Mouse (Mus musculus): ENCODE data around the gene Brd7. TPM values are rescaled to one million over a fixed set of nuclear protein-coding genes. Genes with fewer than 3 reads are reported as not detected.

Gene Brd7
- polyA plus RNA-seq, 1 experiment from 2014 or later, result 92.0 TPM

DNA sequence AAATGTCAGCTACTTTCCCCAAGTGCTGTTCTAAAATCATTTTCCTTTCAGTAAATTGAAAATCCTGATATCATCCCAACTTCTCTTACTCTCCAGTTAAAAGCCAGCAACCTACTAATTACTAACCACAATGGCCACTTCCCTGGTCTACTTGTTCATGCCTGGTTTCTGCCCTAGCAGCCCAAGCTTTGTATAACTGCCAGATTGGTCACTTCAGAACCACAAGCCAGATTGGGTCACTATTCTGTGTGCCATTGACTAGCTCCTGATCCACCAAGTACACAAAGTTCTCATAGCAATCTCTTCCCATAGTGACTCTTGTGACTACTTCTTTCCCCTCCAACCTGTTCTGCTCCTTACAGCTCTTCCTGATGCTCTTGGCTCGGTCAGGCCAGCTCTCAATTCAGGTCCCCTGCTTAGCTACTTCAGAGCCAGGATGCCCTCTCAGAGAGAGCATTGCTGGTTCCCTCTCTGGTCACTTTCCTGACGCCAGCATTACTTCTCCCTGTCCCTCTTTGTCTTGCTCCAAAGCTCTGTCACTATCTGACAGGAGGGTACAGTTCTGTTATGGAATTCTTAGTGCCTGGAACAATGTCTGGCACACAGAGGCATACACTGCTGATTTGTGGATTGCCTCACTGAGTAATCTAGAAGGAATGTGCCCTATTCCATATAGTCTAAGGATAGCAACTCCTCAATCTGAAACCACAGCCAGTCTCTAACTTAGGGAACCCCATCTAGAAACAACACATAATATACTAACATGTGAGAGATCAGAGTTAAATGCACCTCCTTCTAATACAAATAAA lies 21.9 kb downstream of the Brd7 start:
- Histone ChIP-seq H3K4me3 (no peak overlapping the region), H3K27ac (no peak overlapping the region), H3K36me3 (peaks cover 82% of the 10 kb centered on the region), H3K4me2 (replicated peaks) (no peak overlapping the region), H3K9ac (no peak overlapping the region), H3K4me1 (no peaks in the 10 kb centered on the region), H3K9me3 (replicated peaks) (no peaks in the 10 kb centered on the region), H3K27me3 (no peaks in the 10 kb centered on the region)
- WGBS, result 78% methylated on average over 2 of the region's 2 CpGs
- no peak for ATAC-seq (ENCODE audit: low FRiP score)

DNA sequence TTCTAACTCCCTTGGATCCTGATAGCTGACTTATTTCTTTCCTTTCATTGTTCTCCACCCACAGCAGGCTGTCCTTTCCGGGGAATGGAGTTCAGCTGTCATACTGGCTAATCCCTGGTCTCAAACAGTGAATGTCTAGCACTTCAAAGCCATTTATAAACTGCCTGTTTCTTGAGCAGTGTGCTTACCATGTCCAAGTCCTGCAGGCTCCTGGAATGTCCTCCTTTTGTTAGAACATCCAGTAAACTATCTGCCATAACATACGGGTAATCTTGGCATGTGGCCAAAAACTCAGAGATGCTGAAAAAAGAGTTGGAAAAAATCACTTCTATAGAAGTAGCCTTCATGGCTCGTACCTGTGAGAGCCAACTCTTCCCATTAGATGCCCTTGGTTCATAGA lies 22.8 kb downstream of the Brd7 start:
- 78% methylated on average over 3 of the region's 3 CpGs for WGBS
- H3K4me3 ChIP-seq, result no peak overlapping the region
- H3K4me2 ChIP-seq (replicated peaks), result no peak overlapping the region
- no peaks in the 10 kb centered on the region for H3K27me3 ChIP-seq
- no peak overlapping the region for H3K27ac ChIP-seq
- no peaks in the 10 kb centered on the region for H3K9me3 ChIP-seq (replicated peaks)
- peaks cover 83% of the 10 kb centered on the region for H3K36me3 ChIP-seq
- no peaks in the 10 kb centered on the region for H3K4me1 ChIP-seq
- no peak for ATAC-seq (ENCODE audit: low FRiP score)
- no peak overlapping the region for H3K9ac ChIP-seq

DNA sequence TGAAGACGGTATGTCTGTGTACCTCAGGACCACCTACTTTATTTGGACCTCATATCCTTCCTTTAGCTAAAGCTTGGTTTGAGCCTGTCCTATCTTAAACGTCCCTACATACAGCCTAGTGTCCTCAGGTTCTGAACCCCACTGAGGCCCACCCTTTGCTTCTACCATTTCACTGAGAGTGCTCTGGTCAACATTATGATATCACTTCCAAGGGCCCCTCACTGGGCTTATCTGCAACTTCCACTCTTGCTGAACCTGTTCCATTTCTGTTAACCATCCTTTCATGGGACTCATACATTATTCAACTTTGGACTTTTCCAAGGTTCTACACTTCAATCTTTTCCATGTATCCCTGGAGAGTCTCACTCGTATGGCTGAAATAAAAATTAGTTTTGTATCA lies 27.0 kb downstream of the Brd7 start:
- H3K9me3 ChIP-seq (replicated peaks), result no peaks in the 10 kb centered on the region
- no peak overlapping the region for H3K4me3 ChIP-seq
- 88% methylated on average over 3 of the region's 3 CpGs for WGBS
- H3K4me1 ChIP-seq, result no peaks in the 10 kb centered on the region
- peaks cover 81% of the 10 kb centered on the region for H3K36me3 ChIP-seq
- no peak overlapping the region for H3K4me2 ChIP-seq (replicated peaks)
- no peak overlapping the region for H3K27ac ChIP-seq
- H3K27me3 ChIP-seq, result no peaks in the 10 kb centered on the region
- ATAC-seq (ENCODE audit: low FRiP score), result no peak
- H3K9ac ChIP-seq, result no peak overlapping the region

DNA sequence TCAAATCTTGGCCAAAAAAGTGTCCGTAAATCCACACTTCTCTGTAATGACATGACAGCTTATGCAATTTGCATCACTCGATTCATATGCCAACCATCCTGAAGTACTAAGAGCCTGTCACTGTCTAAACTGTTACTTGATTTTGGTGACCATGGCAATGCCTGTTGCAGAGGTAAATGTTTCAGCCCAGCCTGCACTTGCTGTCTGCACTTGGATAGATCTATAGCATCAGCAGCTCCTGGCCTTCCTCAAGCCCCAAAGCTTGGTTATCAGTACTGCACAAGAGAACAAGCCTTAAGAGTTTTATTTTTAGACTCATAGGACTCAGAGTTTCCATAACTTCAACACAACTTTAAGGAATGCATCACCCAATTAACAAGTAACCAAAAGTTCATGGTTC lies 27.6 kb downstream of the Brd7 start:
- H3K9me3 ChIP-seq (replicated peaks), result no peaks in the 10 kb centered on the region
- H3K36me3 ChIP-seq, result peaks cover 81% of the 10 kb centered on the region
- 94% methylated on average over 2 of the region's 2 CpGs for WGBS
- no peak for ATAC-seq (ENCODE audit: low FRiP score)
- no peak overlapping the region for H3K9ac ChIP-seq
- no peaks in the 10 kb centered on the region for H3K4me1 ChIP-seq
- no peak overlapping the region for H3K27ac ChIP-seq
- H3K4me2 ChIP-seq (replicated peaks), result no peak overlapping the region
- no peak overlapping the region for H3K4me3 ChIP-seq
- no peaks in the 10 kb centered on the region for H3K27me3 ChIP-seq

DNA sequence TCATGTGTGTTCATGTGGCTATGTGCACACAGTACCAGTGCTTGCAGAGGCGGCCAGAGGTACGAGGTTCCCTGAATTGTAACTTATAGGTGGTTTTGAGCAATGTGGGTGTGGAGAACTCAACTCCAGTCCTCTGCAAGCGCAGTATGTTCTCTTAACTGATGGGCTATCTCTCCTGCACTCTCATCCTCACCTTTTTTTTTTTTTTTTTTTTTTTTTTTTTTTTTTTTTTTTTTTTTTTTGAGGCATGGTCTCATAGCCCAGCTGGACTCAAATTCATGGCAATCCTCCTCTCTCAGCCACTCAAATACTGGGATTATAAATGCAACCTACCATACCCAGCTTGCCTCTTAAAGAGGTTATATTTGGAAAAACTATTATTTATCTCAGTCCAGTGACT lies 31.2 kb downstream of the Brd7 start:
- Histone ChIP-seq H3K4me3 (no peak overlapping the region), H3K27ac (no peak overlapping the region), H3K4me1 (no peaks in the 10 kb centered on the region), H3K36me3 (peaks cover 88% of the 10 kb centered on the region), H3K27me3 (no peaks in the 10 kb centered on the region), H3K9ac (no peak overlapping the region), H3K4me2 (replicated peaks) (no peak overlapping the region), H3K9me3 (replicated peaks) (no peaks in the 10 kb centered on the region)
- 93% methylated on average over 3 of the region's 3 CpGs for WGBS
- no peak for ATAC-seq (ENCODE audit: low FRiP score)

DNA sequence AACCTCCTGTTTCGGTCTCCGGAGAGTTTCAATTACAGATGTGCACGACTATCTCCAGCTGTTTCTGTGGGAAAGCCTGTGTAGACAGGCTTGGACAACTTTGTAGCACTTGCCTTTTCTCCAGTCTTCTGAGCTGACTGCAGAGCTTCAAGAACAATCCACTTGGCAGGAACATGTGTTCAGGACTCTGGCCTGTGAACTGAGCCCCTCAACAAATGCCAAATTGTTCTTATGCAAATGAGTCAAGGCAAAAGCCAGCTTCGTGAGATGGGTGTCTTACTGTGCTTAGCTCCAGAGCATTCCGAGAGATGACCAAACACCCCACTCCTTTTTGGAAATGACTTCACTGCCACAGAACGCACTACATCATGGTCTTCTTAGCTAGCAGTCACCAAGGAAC lies 33.3 kb downstream of the Brd7 start:
- WGBS, result 79% methylated on average over 6 of the region's 6 CpGs
- ATAC-seq (ENCODE audit: low FRiP score), result no peak
- H3K4me3 ChIP-seq, result no peak overlapping the region
- no peaks in the 10 kb centered on the region for H3K27me3 ChIP-seq
- H3K4me1 ChIP-seq, result no peaks in the 10 kb centered on the region
- no peak overlapping the region for H3K4me2 ChIP-seq (replicated peaks)
- H3K27ac ChIP-seq, result no peak overlapping the region
- peaks cover 83% of the 10 kb centered on the region for H3K36me3 ChIP-seq
- no peaks in the 10 kb centered on the region for H3K9me3 ChIP-seq (replicated peaks)
- no peak overlapping the region for H3K9ac ChIP-seq

DNA sequence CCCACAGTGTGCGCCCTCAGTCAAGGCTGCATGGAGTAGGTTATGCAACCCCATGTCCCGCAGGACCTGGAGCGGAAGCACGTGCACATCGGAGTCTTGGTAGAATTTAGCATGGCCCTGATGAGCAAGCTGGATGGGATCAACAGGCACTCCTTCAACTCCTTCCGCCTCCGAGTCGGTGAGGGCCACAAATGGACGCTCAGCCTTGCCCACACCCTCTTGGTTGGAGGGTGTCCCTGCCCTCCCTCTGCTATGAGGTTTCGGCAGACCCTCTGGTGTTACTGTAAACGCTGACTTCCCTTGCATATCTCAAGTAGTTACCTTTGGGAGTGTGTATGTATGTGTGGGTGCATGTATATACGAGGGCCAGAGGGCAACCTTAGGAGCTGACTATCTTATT lies 35.7 kb downstream of the Brd7 start:
- H3K27me3 ChIP-seq, result no peaks in the 10 kb centered on the region
- peaks cover 60% of the 10 kb centered on the region for H3K36me3 ChIP-seq

DNA sequence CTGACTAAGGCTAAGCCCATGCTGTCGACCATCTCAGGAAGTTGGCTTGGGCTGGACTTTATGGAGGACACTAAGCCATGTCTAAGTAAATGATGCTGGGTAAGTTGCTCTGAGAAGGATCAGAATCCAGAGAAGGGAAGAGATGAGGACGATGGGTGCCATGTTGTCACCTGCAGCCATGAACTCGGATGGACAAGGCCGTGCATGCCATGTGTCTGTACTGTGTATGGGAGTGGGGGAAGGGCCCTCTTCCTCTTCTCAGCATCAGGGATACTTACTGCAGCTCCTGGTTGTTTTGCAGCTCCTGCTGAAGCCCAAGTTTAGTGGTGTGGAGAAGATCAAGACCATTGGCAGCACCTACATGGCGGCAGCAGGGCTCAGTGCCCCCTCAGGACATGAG lies 36.2 kb downstream of the Brd7 start:
- ATAC-seq (ENCODE audit: low FRiP score), result no peak
- no peak overlapping the region for H3K27ac ChIP-seq
- H3K4me1 ChIP-seq, result no peaks in the 10 kb centered on the region
- H3K9ac ChIP-seq, result no peak overlapping the region
- no peaks in the 10 kb centered on the region for H3K27me3 ChIP-seq
- no peaks in the 10 kb centered on the region for H3K9me3 ChIP-seq (replicated peaks)
- H3K36me3 ChIP-seq, result peaks cover 58% of the 10 kb centered on the region
- WGBS, result 91% methylated on average over 5 of the region's 5 CpGs
- H3K4me2 ChIP-seq (replicated peaks), result no peak overlapping the region
- H3K4me3 ChIP-seq, result no peak overlapping the region

More for the DNA sequence above, 35.7 kb downstream of the Brd7 start:
- H3K9me3 ChIP-seq (replicated peaks), result no peaks in the 10 kb centered on the region
- H3K27ac ChIP-seq, result no peak overlapping the region
- 96% methylated on average over 12 of the region's 12 CpGs for WGBS
- ATAC-seq (ENCODE audit: low FRiP score), result no peak
- no peak overlapping the region for H3K4me3 ChIP-seq
- H3K9ac ChIP-seq, result no peak overlapping the region
- no peak overlapping the region for H3K4me2 ChIP-seq (replicated peaks)
- H3K4me1 ChIP-seq, result no peaks in the 10 kb centered on the region

DNA sequence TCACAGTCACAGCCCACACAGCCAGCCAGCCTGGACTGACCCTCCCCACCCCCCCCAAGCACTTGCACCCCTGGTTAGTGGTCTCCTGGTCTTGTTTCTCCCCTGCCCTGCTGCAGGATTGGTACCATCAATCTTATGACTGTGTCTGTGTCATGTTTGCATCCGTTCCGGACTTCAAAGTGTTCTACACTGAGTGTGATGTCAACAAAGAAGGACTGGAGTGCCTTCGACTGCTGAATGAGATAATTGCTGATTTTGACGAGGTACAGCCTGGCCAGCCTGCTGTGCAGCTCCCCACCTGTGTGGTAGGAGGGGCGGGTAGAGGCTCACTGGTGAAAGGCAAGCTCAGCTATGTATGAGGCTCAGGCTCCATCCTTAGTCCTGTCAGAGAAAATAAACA lies 36.7 kb downstream of the Brd7 start:
- Histone ChIP-seq H3K4me1 (no peaks in the 10 kb centered on the region), H3K9me3 (replicated peaks) (no peaks in the 10 kb centered on the region), H3K27me3 (no peaks in the 10 kb centered on the region), H3K9ac (no peak overlapping the region), H3K36me3 (peaks cover 57% of the 10 kb centered on the region), H3K4me3 (no peak overlapping the region), H3K27ac (no peak overlapping the region), H3K4me2 (replicated peaks) (no peak overlapping the region)
- WGBS, result 55% methylated on average over 5 of the region's 5 CpGs
- no peak for ATAC-seq (ENCODE audit: low FRiP score)

DNA sequence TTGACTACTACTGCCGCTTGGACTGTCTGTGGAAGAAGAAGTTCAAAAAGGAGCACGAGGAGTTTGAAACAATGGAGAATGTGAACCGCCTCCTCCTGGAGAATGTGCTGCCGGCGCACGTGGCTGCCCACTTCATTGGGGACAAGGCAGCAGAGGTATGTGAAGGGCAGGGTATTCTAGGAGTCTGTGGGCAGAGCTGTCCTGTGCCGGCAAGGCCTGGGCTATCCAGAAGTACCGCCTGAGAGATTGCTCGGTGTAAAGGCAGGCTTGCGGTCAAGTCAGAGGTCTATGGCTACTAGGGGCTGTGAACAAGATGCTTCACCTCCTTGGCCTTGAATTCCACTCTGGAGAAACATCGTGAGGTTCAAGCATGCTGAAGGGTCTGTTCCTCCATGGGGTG lies 37.2 kb downstream of the Brd7 start:
- no peak overlapping the region for H3K4me2 ChIP-seq (replicated peaks)
- H3K27ac ChIP-seq, result no peak overlapping the region
- 87% methylated on average over 11 of the region's 11 CpGs for WGBS
- H3K36me3 ChIP-seq, result peaks cover 52% of the 10 kb centered on the region
- no peak for ATAC-seq (ENCODE audit: low FRiP score)
- H3K9me3 ChIP-seq (replicated peaks), result no peaks in the 10 kb centered on the region
- no peak overlapping the region for H3K9ac ChIP-seq
- no peaks in the 10 kb centered on the region for H3K4me1 ChIP-seq
- H3K4me3 ChIP-seq, result no peak overlapping the region
- H3K27me3 ChIP-seq, result no peaks in the 10 kb centered on the region

DNA sequence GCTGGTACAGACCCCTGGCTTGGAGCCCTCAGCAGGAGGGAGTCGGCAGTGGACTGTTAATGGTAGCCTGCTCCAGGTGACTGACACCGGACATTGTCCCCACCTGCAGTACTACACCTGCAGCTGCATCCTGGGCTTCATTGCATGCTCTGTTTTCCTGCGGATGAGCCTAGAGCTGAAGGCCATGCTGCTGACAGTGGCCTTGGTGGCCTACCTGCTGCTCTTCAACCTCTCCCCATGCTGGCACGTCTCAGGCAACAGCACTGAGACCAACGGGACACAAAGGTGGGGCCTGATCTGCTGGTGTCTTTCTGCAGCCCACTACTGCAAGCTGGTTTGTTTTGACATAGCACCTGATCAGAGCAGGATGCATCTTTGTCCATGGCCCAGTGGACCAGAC lies 38.5 kb downstream of the Brd7 start:
- 91% methylated on average over 5 of the region's 5 CpGs for WGBS
- Histone ChIP-seq H3K27ac (no peak overlapping the region), H3K9ac (no peak overlapping the region), H3K4me3 (no peak overlapping the region), H3K27me3 (no peaks in the 10 kb centered on the region), H3K9me3 (replicated peaks) (no peaks in the 10 kb centered on the region), H3K4me2 (replicated peaks) (no peak overlapping the region), H3K4me1 (no peaks in the 10 kb centered on the region), H3K36me3 (peaks cover 40% of the 10 kb centered on the region)
- no peak for ATAC-seq (ENCODE audit: low FRiP score)

DNA sequence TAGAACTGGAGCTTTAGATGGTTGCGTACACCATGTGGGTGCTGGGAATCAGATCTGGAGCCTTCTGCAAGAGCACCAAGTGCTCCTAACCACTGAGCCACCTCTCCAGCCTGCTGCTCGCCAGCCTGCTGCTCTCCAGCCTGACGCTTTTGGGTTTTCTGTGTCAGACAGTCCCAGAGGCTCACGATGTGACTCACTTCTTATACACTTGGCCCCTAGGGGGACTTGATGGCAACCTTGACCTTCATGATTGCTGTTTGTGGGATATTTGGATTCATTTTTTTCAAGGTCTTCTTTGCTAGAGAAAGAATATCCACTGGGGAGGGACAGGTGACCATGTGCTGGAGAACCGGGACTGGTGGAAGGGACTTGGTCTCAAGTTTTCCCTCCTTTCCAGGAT lies 40.6 kb downstream of the Brd7 start:
- no peak overlapping the region for H3K9ac ChIP-seq
- ATAC-seq (ENCODE audit: low FRiP score), result no peak
- no peaks in the 10 kb centered on the region for H3K9me3 ChIP-seq (replicated peaks)
- H3K27ac ChIP-seq, result no peak overlapping the region
- no peaks in the 10 kb centered on the region for H3K27me3 ChIP-seq
- H3K36me3 ChIP-seq, result peaks cover 22% of the 10 kb centered on the region
- WGBS, result 91% methylated on average over 5 of the region's 5 CpGs
- H3K4me2 ChIP-seq (replicated peaks), result no peak overlapping the region
- H3K4me3 ChIP-seq, result no peak overlapping the region
- peaks cover 4% of the 10 kb centered on the region for H3K4me1 ChIP-seq

DNA sequence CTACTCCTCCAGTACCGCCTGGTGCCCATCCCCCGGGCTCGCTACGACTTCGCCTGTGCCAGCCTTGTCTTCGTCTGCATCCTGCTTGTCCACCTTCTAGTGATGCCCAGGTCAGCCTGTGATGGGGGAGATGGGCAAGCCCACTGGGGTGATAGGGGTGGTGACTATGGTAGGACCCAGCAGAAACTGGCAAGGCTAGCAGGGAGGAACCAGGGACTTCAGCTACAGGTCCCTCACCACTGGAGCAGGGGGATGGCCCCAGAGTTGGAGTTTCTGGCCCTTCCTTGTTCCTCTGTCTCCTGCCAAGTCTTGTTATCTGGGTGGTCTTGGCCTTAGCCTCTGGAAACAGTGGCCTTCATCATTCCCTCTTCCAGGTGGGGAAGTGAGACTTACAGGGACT lies 41.9 kb downstream of the Brd7 start:
- Histone ChIP-seq H3K9ac (no peak overlapping the region), H3K36me3 (peaks cover 10% of the 10 kb centered on the region; the same call in 1 of the 2 replicates), H3K4me1 (peaks cover 8% of the 10 kb centered on the region), H3K9me3 (replicated peaks) (no peaks in the 10 kb centered on the region), H3K27me3 (no peaks in the 10 kb centered on the region), H3K4me2 (replicated peaks) (no peak overlapping the region), H3K27ac (no peak overlapping the region), H3K4me3 (no peak overlapping the region)
- WGBS, result 94% methylated on average over 6 of the region's 6 CpGs
- no peak for ATAC-seq (ENCODE audit: low FRiP score)

All from hindbrain, embryonic 12.5 days (tissue).